7 mouse cellular contexts compared by ENCODE assay signal in the genomic region with DNA sequence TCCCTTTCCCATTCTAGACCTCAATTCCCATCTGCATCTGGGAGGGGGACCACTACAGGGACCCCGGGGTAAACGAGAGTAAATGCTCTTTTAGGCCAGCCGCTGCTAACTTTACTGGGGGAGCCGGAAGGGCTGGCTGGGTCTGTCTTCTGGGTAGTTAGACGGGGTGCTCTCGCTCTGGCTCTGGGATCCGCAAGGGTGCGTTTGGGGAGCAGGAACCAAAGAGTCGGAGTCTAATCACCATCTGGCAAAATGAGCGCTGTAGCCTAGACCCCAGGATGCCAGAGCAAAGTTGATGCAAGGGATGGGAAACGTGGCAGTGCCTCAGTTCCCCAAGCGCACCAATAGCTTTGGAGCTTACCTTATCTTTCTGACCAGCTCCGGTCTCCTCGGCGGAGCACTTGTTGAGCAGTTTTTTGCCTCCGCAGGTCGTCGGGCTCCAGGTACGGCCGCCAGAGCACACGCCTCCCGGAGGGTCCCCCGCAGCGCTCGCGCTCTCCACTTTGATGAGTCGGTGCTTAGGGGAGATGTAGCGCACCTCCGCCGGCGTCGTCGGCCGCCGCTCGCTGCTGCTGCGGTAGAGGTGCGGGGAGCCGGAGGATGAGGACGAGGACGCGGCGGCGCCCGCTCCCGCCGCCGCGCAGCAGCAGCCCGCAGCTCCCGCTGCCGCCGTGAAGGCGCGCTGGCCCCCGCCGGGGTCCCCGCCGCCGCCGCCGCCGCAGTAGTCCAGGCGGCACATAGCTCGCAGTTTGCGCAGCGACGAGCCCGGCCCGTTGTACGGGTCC. TPM values are rescaled to one million over a fixed set of nuclear protein-coding genes. Genes with fewer than 3 reads are reported as not detected.
DNase-seq lines count a peak whose midpoint lies in the region; ATAC-seq lines count a peak whose summit lies in the region.

No protein-coding gene starts in this region.

- H3K27ac ChIP-seq in hindbrain, embryonic 14.5 days: peak overlapping the region; percentile 65
- peak overlapping the region; percentile 85 for H3K27ac ChIP-seq in liver, embryonic 16.5 days (ENCODE audit: low read length)

- 1% methylated on average over 71 of the region's 71 CpGs for WGBS in hindbrain, embryonic 14.5 days
- WGBS in liver, embryonic 16.5 days (ENCODE audit: insufficient replicate concordance): under 1% methylated on average over 71 of the region's 71 CpGs

- peak overlapping the region; percentile 65 for H3K4me2 ChIP-seq in hindbrain, embryonic 14.5 days (replicated peaks)
- peak overlapping the region; percentile 100 for H3K4me2 ChIP-seq in liver, embryonic 16.5 days (ENCODE audit: low read depth, low read length)

- 0 out of 2 replicates have a peak, but pooled peaks cover 2% of the 10 kb centered on the region for H3K27me3 ChIP-seq in hindbrain, embryonic 14.5 days (ENCODE audit: control insufficient read depth, insufficient read depth, low read length)
- no peaks in the 10 kb centered on the region; the same call in 1 of the 2 replicates for H3K27me3 ChIP-seq in liver, embryonic 16.5 days (ENCODE audit: control insufficient read depth, insufficient read depth, low read depth, low read length)

- intact Hi-C loops in gastrocnemius, postnatal 36 days (cut with DNase I): loop anchor here (2.0 to 5.0 kb wide), 4 partner anchors 41 to 111 kb away; no protein-coding TSS in a partner anchor

- no peaks in the 10 kb centered on the region for H3K9me3 ChIP-seq in hindbrain, embryonic 14.5 days (ENCODE audit: control insufficient read depth, low read length)
- no peaks in the 10 kb centered on the region for H3K9me3 ChIP-seq in liver, embryonic 16.5 days (replicated peaks; ENCODE audit: control insufficient read depth, low read length)

- peaks cover 26% of the 10 kb centered on the region for H3K4me1 ChIP-seq in hindbrain, embryonic 14.5 days (replicated peaks; ENCODE audit: control insufficient read depth, insufficient read depth, low read length)
- peaks cover 58% of the 10 kb centered on the region for H3K4me1 ChIP-seq in liver, embryonic 16.5 days (ENCODE audit: control insufficient read depth, low read depth, low read length)

- DNase-seq in spleen, adult 12 weeks (ENCODE audit: low spot score): peak; percentile 40
- no peak for DNase-seq in spleen, adult 18-20 months
- peak; percentile 44 for DNase-seq in embryo, embryonic 9.5 days (ENCODE audit: extremely low spot score)
- DNase-seq in hindbrain, embryonic 14.5 days (ENCODE audit: low spot score): no peak
- peak; percentile 36 for DNase-seq in thymus, postnatal 0 days (ENCODE audit: low spot score)
- no peak for DNase-seq in gastrocnemius, postnatal 36 days

- no peak for ATAC-seq in hindbrain, embryonic 14.5 days (ENCODE audit: low FRiP score)
- peak; percentile 23 for ATAC-seq in liver, embryonic 16.5 days (ENCODE audit: low read depth)

- peak overlapping the region; percentile 82 for H3K4me3 ChIP-seq in hindbrain, embryonic 14.5 days (replicated peaks; ENCODE audit: low read length)
- peak overlapping the region; percentile 89 for H3K4me3 ChIP-seq in liver, embryonic 16.5 days (ENCODE audit: low read depth, low read length)

- H3K36me3 ChIP-seq in hindbrain, embryonic 14.5 days (replicated peaks; ENCODE audit: control insufficient read depth, insufficient read depth): no peaks in the 10 kb centered on the region
- peaks cover 2% of the 10 kb centered on the region for H3K36me3 ChIP-seq in liver, embryonic 16.5 days (ENCODE audit: control insufficient read depth, insufficient read depth)

- peak overlapping the region; percentile 77 for H3K9ac ChIP-seq in hindbrain, embryonic 14.5 days
- peak overlapping the region; percentile 92 for H3K9ac ChIP-seq in liver, embryonic 16.5 days (ENCODE audit: low read depth, low read length)

RNA-seq across cellular contexts. Expression of a gene that starts 2.9 kb away (rescaled TPM):
- 8.7 and 9.9 TPM in 2 replicates for polyA plus RNA-seq in hindbrain, embryonic 14.5 days (2014; fragmentation: Nextera tagmentation; extraction: Ambion mirVana)
- polyA plus RNA-seq in liver, embryonic 16.5 days (2015; fragmentation: Nextera tagmentation; extraction: Ambion mirVana): 1.4 and 1.5 TPM in 2 replicates
- polyA plus RNA-seq in thymus, postnatal 0 days (2015; fragmentation: Nextera tagmentation; extraction: Ambion mirVana): 3.9 and 4.7 TPM in 2 replicates
- total RNA-seq in gastrocnemius, postnatal 36 days (2021): 1 to 10 TPM; 6.3 to 6.7 TPM

Comparison
In these comparisons a context has a peak if more than half of its experiments do, and no peak if none do; other contexts are left out.
1. DNase-seq: peak in spleen, adult 12 weeks (single experiment), embryo, embryonic 9.5 days (single experiment) and thymus, postnatal 0 days (single experiment); none in spleen, adult 18-20 months (0 of 2), hindbrain, embryonic 14.5 days (single experiment) and gastrocnemius, postnatal 36 days (0 of 2).